Mouse (Mus musculus): Measurements from ENCODE around the gene Gm49322. TPM values are rescaled to one million over a fixed set of nuclear protein-coding genes. Genes with fewer than 3 reads are reported as not detected.

The Gm49322 gene
- total and polyA plus RNA-seq, 3 experiments: 0.28 to 1.8 (median 1.1) TPM

- dilution Hi-C loops (cut with MboI; ENCODE audit: extremely low pct_ligation_motif_present, extremely low pct_unique_long_range_greater_than_20kb, low sequenced_read_pairs) (no loop called here), in situ Hi-C loops (cut with MboI; ENCODE audit: low pct_ligation_motif_present, low pct_unique_long_range_greater_than_20kb, low sequenced_read_pairs) (no loop called here)
- no peaks in the 10 kb centered on the region for H3K9me3 ChIP-seq (replicated peaks; ENCODE audit: low read length)
- peaks cover 2 to 12% of the 10 kb centered on the region in 2 experiments; a peak in 2 of 4 replicates for H3K4me1 ChIP-seq (ENCODE audit: control insufficient read depth in 1 of 2, insufficient read depth in 2 of 2)
- peaks cover 74 to 95% of the 10 kb centered on the region in 2 experiments for H3K36me3 ChIP-seq (replicated peaks in 1 of 2; ENCODE audit: control insufficient read depth in 1 of 2, insufficient read depth in 1 of 2, low read length in 1 of 2)
- no peak overlapping the region for H3K4me2 ChIP-seq (ENCODE audit: insufficient read depth, low read depth, poor library complexity, severe bottlenecking)
- DNase-seq (ENCODE audit: extremely low read depth): no peak
- H3K27ac ChIP-seq (ENCODE audit: insufficient read depth, low read depth): no peak overlapping the region
- H3K4me3 ChIP-seq (replicated peaks in 1 of 3; ENCODE audit: low read depth in 2 of 3, low read length in 2 of 3, poor library complexity in 1 of 3): no peak overlapping the region
- no peak for TF ChIP-seq NRF1 (IDR thresholded peaks at IDR 0.05; ENCODE audit: low read depth, low read length)
- TF ChIP-seq TCF12 (IDR thresholded peaks at IDR 0.05; ENCODE audit: low read depth, low read length): no peak
- TF ChIP-seq JUND (conservative IDR thresholded peaks at IDR 0.05; ENCODE audit: low read depth, low read length): no peak
- TF ChIP-seq MXI1 (IDR thresholded peaks at IDR 0.05; ENCODE audit: low read depth, low read length): no peak
- TF ChIP-seq ZKSCAN1 (IDR thresholded peaks at IDR 0.05; ENCODE audit: borderline replicate concordance, low read depth, low read length): no peak
- TF ChIP-seq IRF4 (IDR thresholded peaks at IDR 0.05; ENCODE audit: low read depth, low read length): no peak
- no peak for TF ChIP-seq ETS1 (conservative IDR thresholded peaks at IDR 0.05; ENCODE audit: low read depth, low read length)
- no peak for TF ChIP-seq MAZ (IDR thresholded peaks at IDR 0.05; ENCODE audit: low read depth, low read length)
- TF ChIP-seq CHD1 (IDR thresholded peaks at IDR 0.05; ENCODE audit: low read depth, low read length): no peak
- TF ChIP-seq CHD2 (IDR thresholded peaks at IDR 0.05; ENCODE audit: low read length): no peak
- TF ChIP-seq ELF1 (IDR thresholded peaks at IDR 0.05; ENCODE audit: low read depth, low read length): no peak
- no peak for TF ChIP-seq BHLHE40 (IDR thresholded peaks at IDR 0.05; ENCODE audit: low read depth, low read length)
- TF ChIP-seq POLR2AphosphoS2 (IDR thresholded peaks at IDR 0.05; ENCODE audit: low read depth, low read length): no peak
- no peak for TF ChIP-seq USF1 (IDR thresholded peaks at IDR 0.05; ENCODE audit: low read depth, low read length)
- TF ChIP-seq PAX5 (IDR thresholded peaks at IDR 0.05; ENCODE audit: low read length): no peak
- no peak for TF ChIP-seq MYC (IDR thresholded peaks at IDR 0.05; ENCODE audit: low read depth, low read length)
- no peaks in the 10 kb centered on the region for H3K27me3 ChIP-seq (replicated peaks)
- no peak overlapping the region for H3K9ac ChIP-seq (ENCODE audit: insufficient read depth, low read depth)
- H3K79me2 ChIP-seq (replicated peaks; ENCODE audit: control insufficient read depth, extremely low read depth, insufficient read depth, poor library complexity, severe bottlenecking): peaks cover 7% of the 10 kb centered on the region; the same call in 1 of the 2 replicates
These were observed 29.5 kb downstream of the Gm49322 start for GRCm38 (mm10) chr10:80635345-80635744.

GRCm38 (mm10) chr10:80646936-80647335, 41.1 kb downstream of the Gm49322 start:
- in situ Hi-C loops (cut with MboI; ENCODE audit: low pct_ligation_motif_present, low pct_unique_long_range_greater_than_20kb, low sequenced_read_pairs): no loop called here
- no peak for DNase-seq (ENCODE audit: extremely low read depth)
- H3K36me3 ChIP-seq (replicated peaks in 1 of 2; ENCODE audit: control insufficient read depth in 1 of 2, insufficient read depth in 1 of 2, low read length in 1 of 2): peaks cover 29 to 68% of the 10 kb centered on the region in 2 experiments
- H3K79me2 ChIP-seq (replicated peaks; ENCODE audit: control insufficient read depth, extremely low read depth, insufficient read depth, poor library complexity, severe bottlenecking): no peaks in the 10 kb centered on the region
- H3K4me2 ChIP-seq (ENCODE audit: insufficient read depth, low read depth, poor library complexity, severe bottlenecking): no peak overlapping the region
- H3K9me3 ChIP-seq (replicated peaks; ENCODE audit: low read length): no peaks in the 10 kb centered on the region
- no peak overlapping the region for H3K4me3 ChIP-seq (replicated peaks in 1 of 3; ENCODE audit: low read depth in 2 of 3, low read length in 2 of 3, poor library complexity in 1 of 3)
- dilution Hi-C loops (cut with MboI; ENCODE audit: extremely low pct_ligation_motif_present, extremely low pct_unique_long_range_greater_than_20kb, low sequenced_read_pairs): no loop called here
- H3K27ac ChIP-seq (ENCODE audit: insufficient read depth, low read depth): no peak overlapping the region
- peaks cover 5 to 7% of the 10 kb centered on the region in 2 experiments; a peak in 2 of 4 replicates for H3K4me1 ChIP-seq (ENCODE audit: control insufficient read depth in 1 of 2, insufficient read depth in 2 of 2)
- no peak overlapping the region for H3K9ac ChIP-seq (ENCODE audit: insufficient read depth, low read depth)
- TF ChIP-seq GABPA (IDR thresholded peaks at IDR 0.05; ENCODE audit: insufficient replicate concordance, low read depth, low read length) (no peak), SMC3 (IDR thresholded peaks at IDR 0.05; ENCODE audit: low read depth, low read length) (no peak), JUN (IDR thresholded peaks at IDR 0.05; ENCODE audit: insufficient read depth, low read depth, low read length) (no peak), RAD21 (IDR thresholded peaks at IDR 0.05; ENCODE audit: low read depth, low read length) (no peak), ZKSCAN1 (IDR thresholded peaks at IDR 0.05; ENCODE audit: borderline replicate concordance, low read depth, low read length) (no peak), CHD1 (IDR thresholded peaks at IDR 0.05; ENCODE audit: low read depth, low read length) (no peak), IRF4 (IDR thresholded peaks at IDR 0.05; ENCODE audit: low read depth, low read length) (no peak), CTCF (conservative IDR thresholded peaks at IDR 0.05 in 1 of 2, IDR thresholded peaks at IDR 0.05 in 1 of 2; ENCODE audit: low read depth in 2 of 2, low read length in 2 of 2) (no peak), ELF1 (IDR thresholded peaks at IDR 0.05; ENCODE audit: low read depth, low read length) (no peak), MEF2A (IDR thresholded peaks at IDR 0.05; ENCODE audit: borderline replicate concordance, low read depth, low read length) (no peak), HCFC1 (IDR thresholded peaks at IDR 0.05; ENCODE audit: low read depth, low read length) (no peak), SIN3A (IDR thresholded peaks at IDR 0.05; ENCODE audit: low read length) (no peak), UBTF (IDR thresholded peaks at IDR 0.05; ENCODE audit: low read depth, low read length) (no peak), MYC (IDR thresholded peaks at IDR 0.05; ENCODE audit: low read depth, low read length) (no peak), POLR2A (IDR thresholded peaks at IDR 0.05; ENCODE audit: low read depth, low read length) (no peak), POLR2AphosphoS2 (IDR thresholded peaks at IDR 0.05; ENCODE audit: low read depth, low read length) (no peak), TBP (conservative IDR thresholded peaks at IDR 0.05; ENCODE audit: low read depth, low read length) (no peak), MXI1 (IDR thresholded peaks at IDR 0.05; ENCODE audit: low read depth, low read length) (no peak), CHD2 (IDR thresholded peaks at IDR 0.05; ENCODE audit: low read length) (no peak), PAX5 (IDR thresholded peaks at IDR 0.05; ENCODE audit: low read length) (no peak)
- H3K27me3 ChIP-seq (replicated peaks): no peaks in the 10 kb centered on the region

All from CH12.LX (cell line).